Comparison of ENCODE assay signal across 16 mouse cellular contexts in genomic region chr11:39073571-39073970, GRCm38 (mm10).
DNase-seq lines count a peak whose midpoint lies in the region; ATAC-seq and TF ChIP-seq lines count a peak whose summit lies in the region.
"Had no signal": no experiment of that assay in that cellular context is flagged by ENCODE, and none has a peak within 500 bp of the region (broad histone marks: within the 10 kb centered on the region; RNA-seq: fewer than 3 reads in every experiment).

No protein-coding gene starts in this region.

- no peaks in the 10 kb centered on the region for H3K9me3 ChIP-seq in forebrain, embryonic 15.5 days
- no peaks in the 10 kb centered on the region for H3K9me3 ChIP-seq in forebrain, embryonic 10.5 days
- H3K9me3 ChIP-seq in forebrain, postnatal 0 days (ENCODE audit: low read length), result no peaks in the 10 kb centered on the region
- no peaks in the 10 kb centered on the region for H3K9me3 ChIP-seq in forebrain, embryonic 12.5 days
- H3K9me3 ChIP-seq: embryonic facial prominence, embryonic 10.5 days; embryonic facial prominence, embryonic 12.5 days had no signal

- H3K4me1 ChIP-seq in forebrain, embryonic 15.5 days, result no peaks in the 10 kb centered on the region
- no peaks in the 10 kb centered on the region for H3K4me1 ChIP-seq in forebrain, embryonic 10.5 days
- H3K4me1 ChIP-seq in forebrain, postnatal 0 days (ENCODE audit: insufficient read depth), result no peaks in the 10 kb centered on the region
- no peaks in the 10 kb centered on the region for H3K4me1 ChIP-seq in forebrain, embryonic 12.5 days
- H3K4me1 ChIP-seq: embryonic facial prominence, embryonic 10.5 days; embryonic facial prominence, embryonic 12.5 days had no signal

- no peak overlapping the region for H3K4me2 ChIP-seq in forebrain, embryonic 15.5 days (replicated peaks)
- no peak overlapping the region for H3K4me2 ChIP-seq in forebrain, postnatal 0 days (ENCODE audit: low read depth)
- no peak overlapping the region for H3K4me2 ChIP-seq in forebrain, embryonic 12.5 days
- H3K4me2 ChIP-seq: embryonic facial prominence, embryonic 12.5 days had no signal

- no peak overlapping the region for H3K4me3 ChIP-seq in forebrain, embryonic 15.5 days
- no peak overlapping the region for H3K4me3 ChIP-seq in forebrain, embryonic 10.5 days
- no peak overlapping the region for H3K4me3 ChIP-seq in forebrain, postnatal 0 days (ENCODE audit: low read depth, low read length)
- no peak overlapping the region for H3K4me3 ChIP-seq in forebrain, embryonic 12.5 days (replicated peaks)
- H3K4me3 ChIP-seq: embryonic facial prominence, embryonic 10.5 days; embryonic facial prominence, embryonic 12.5 days had no signal

- H3K27me3 ChIP-seq in forebrain, embryonic 15.5 days, result no peaks in the 10 kb centered on the region
- no peaks in the 10 kb centered on the region for H3K27me3 ChIP-seq in forebrain, embryonic 10.5 days (ENCODE audit: poor library complexity, severe bottlenecking)
- no peaks in the 10 kb centered on the region for H3K27me3 ChIP-seq in forebrain, postnatal 0 days (ENCODE audit: insufficient read depth, low read length)
- H3K27me3 ChIP-seq in forebrain, embryonic 12.5 days, result no peaks in the 10 kb centered on the region
- H3K27me3 ChIP-seq: embryonic facial prominence, embryonic 12.5 days had no signal

- no peak for TF ChIP-seq POLR2A in brain, embryonic 14.5 days (IDR thresholded peaks at IDR 0.05; ENCODE audit: borderline replicate concordance, extremely low read depth, insufficient read depth, insufficient read length, poor library complexity, severe bottlenecking)

- TF ChIP-seq CTCF in forebrain, postnatal 0 days (IDR thresholded peaks at IDR 0.05; ENCODE audit: low read depth), result no peak
- no peak for TF ChIP-seq CTCF in brain, embryonic 14.5 days (IDR thresholded peaks at IDR 0.05; ENCODE audit: borderline replicate concordance, extremely low read depth, insufficient read depth, insufficient read length)

- H3K27ac ChIP-seq in forebrain, embryonic 15.5 days (replicated peaks), result no peak overlapping the region
- H3K27ac ChIP-seq in forebrain, embryonic 10.5 days, result no peak overlapping the region
- no peak overlapping the region for H3K27ac ChIP-seq in forebrain, postnatal 0 days (ENCODE audit: low read depth, low read length)
- no peak overlapping the region for H3K27ac ChIP-seq in forebrain, embryonic 12.5 days
- H3K27ac ChIP-seq: embryonic facial prominence, embryonic 10.5 days; embryonic facial prominence, embryonic 12.5 days had no signal

- peak; percentile 74 for ATAC-seq in forebrain, embryonic 15.5 days (replicated peaks)
- ATAC-seq in forebrain, postnatal 0 days, result peak; percentile 53; the same call in 1 of the 2 replicates
- no peak for ATAC-seq in forebrain, embryonic 12.5 days (ENCODE audit: low FRiP score)

- no peak overlapping the region for H3K9ac ChIP-seq in forebrain, embryonic 15.5 days (replicated peaks)
- no peak overlapping the region for H3K9ac ChIP-seq in forebrain, postnatal 0 days
- no peak overlapping the region for H3K9ac ChIP-seq in forebrain, embryonic 12.5 days
- H3K9ac ChIP-seq: embryonic facial prominence, embryonic 12.5 days had no signal

- DNase-seq in forebrain, embryonic 10.5 days (ENCODE audit: extremely low spot score, low spot score), result no peak
- no peak for DNase-seq in forebrain, postnatal 0 days
- peak; percentile 49 for DNase-seq in brain, embryonic 14.5 days (ENCODE audit: low read depth)
- DNase-seq in heart, adult 8-10 months (ENCODE audit: low spot score), result no peak
- DNase-seq: adrenal gland, adult 2 months; adrenal gland, postnatal 10 days; adrenal gland, postnatal 25 days; cerebellum, adult 11-12 months; cerebellum, adult 2 months; cerebellum, adult 9-10 months; cerebellum, postnatal 10 days; cerebellum, postnatal 25 days had no signal

- H3K36me3 ChIP-seq in forebrain, embryonic 15.5 days, result no peaks in the 10 kb centered on the region
- no peaks in the 10 kb centered on the region for H3K36me3 ChIP-seq in forebrain, embryonic 10.5 days (replicated peaks)
- H3K36me3 ChIP-seq in forebrain, postnatal 0 days (ENCODE audit: insufficient read depth), result no peaks in the 10 kb centered on the region
- no peaks in the 10 kb centered on the region for H3K36me3 ChIP-seq in forebrain, embryonic 12.5 days (replicated peaks)
- H3K36me3 ChIP-seq: embryonic facial prominence, embryonic 10.5 days; embryonic facial prominence, embryonic 12.5 days had no signal
